Mouse (Mus musculus) liver, adult 2 months (tissue): ENCODE measurements around the gene Tbc1d5. TPM values are rescaled to one million over a fixed set of nuclear protein-coding genes. Genes with fewer than 3 reads are reported as not detected.

ENCODE experiments used
- DNase-seq: peaks from one replicate; pipeline ENCODE4 v3.0.0-alpha.2; 2011; ENCODE audit warnings: low read depth, low spot score; ENCODE audit errors: extremely low read depth
- H3K27ac ChIP-seq: fragments of 200-500 bp; replicated peaks from 2 replicates; pipeline ENCODE4 v1.5.1; 2012; ENCODE audit warnings: low read depth, mild to moderate bottlenecking, control low read depth, inconsistent platforms, low read length; ENCODE audit not compliant: insufficient read depth
- H3K27me3 ChIP-seq: fragments of 200-500 bp; 2 replicates; pipeline ENCODE4 v1.6.1; 2012; ENCODE audit warnings: mild to moderate bottlenecking, moderate library complexity, low read length, inconsistent platforms; ENCODE audit not compliant: control insufficient read depth, insufficient read depth
- H3K36me3 ChIP-seq: fragments of 200-500 bp; 2 replicates; pipeline ENCODE4 v1.6.1; 2012; ENCODE audit warnings: low read length, inconsistent platforms; ENCODE audit not compliant: control insufficient read depth, insufficient read depth
- H3K4me1 ChIP-seq: fragments of 200-500 bp; 2 replicates; pipeline ENCODE4 v1.6.1; 2011; ENCODE audit warnings: low read length; ENCODE audit not compliant: control insufficient read depth, insufficient read depth
- H3K4me3 ChIP-seq: fragments of 200-500 bp; 2 replicates; pipeline ENCODE4 v1.5.1; 2011; ENCODE audit warnings: low read depth, mild to moderate bottlenecking, control low read depth, low read length, moderate library complexity; ENCODE audit not compliant: insufficient read depth
- H3K79me2 ChIP-seq: fragments of 200-500 bp; 2 replicates; pipeline ENCODE4 v1.6.1; 2012; ENCODE audit warnings: inconsistent platforms, mild to moderate bottlenecking, low read length, moderate library complexity; ENCODE audit not compliant: control insufficient read depth, insufficient read depth
- H3K9ac ChIP-seq: fragments of 200-500 bp; 2 replicates; pipeline ENCODE4 v1.6.1; 2012; ENCODE audit warnings: low read depth, mild to moderate bottlenecking, control low read depth, inconsistent platforms, low read length
- CTCF ChIP-seq: fragments of 200-500 bp; IDR thresholded peaks from 2 replicates; pipeline ENCODE4 v1.5.1; 2011; ENCODE audit warnings: low read depth, low read length, control low read depth
- POLR2A ChIP-seq: fragments of 200-500 bp; IDR thresholded peaks from 2 replicates; pipeline ENCODE4 v1.6.1; 2011; ENCODE audit warnings: low read length, control low read depth; ENCODE audit not compliant: insufficient read depth; ENCODE audit errors: extremely low read depth
- WGBS: fragments of 180-500 bp; shearing (Covaris S2); methylation state at CpG from one replicate; pipeline ENCODE4 v1.1.7; 2018; 5-methylcytosine and 5-hydroxymethylcytosine counted together
- polyA plus RNA-seq: library from polyadenylated mRNA; depleted of rRNA; stranded (reverse); fragments of >200 nt; gene quantifications from 2 replicates; pipeline ENCODE4 v1.2.3, GENCODE M21; 2012
- total RNA-seq: library from RNA; depleted of rRNA; stranded (reverse); fragments of >200 nt; gene quantifications from 2 replicates; pipeline ENCODE4 v1.2.3, GENCODE M21; 2014

Tbc1d5 gene
- total and polyA plus RNA-seq, 2 experiments = 5.2 to 8.9 TPM

- TF ChIP-seq CTCF (no peak), POLR2A (no peak)
- H3K9ac ChIP-seq = no peak overlapping the region
- H3K4me1 ChIP-seq = no peaks in the 10 kb centered on the region
- H3K27ac ChIP-seq = no peak overlapping the region
- no peak for DNase-seq
- no peaks in the 10 kb centered on the region for H3K27me3 ChIP-seq
- WGBS = 75% methylated on average over 1 of the region's 1 CpGs
- no peak overlapping the region for H3K4me3 ChIP-seq
- no peaks in the 10 kb centered on the region for H3K79me2 ChIP-seq
- H3K36me3 ChIP-seq = no peaks in the 10 kb centered on the region
These were observed 180.9 kb downstream of the Tbc1d5 start for GRCm38 (mm10) chr17:50998216-50998615.

- peak; percentile 52 for DNase-seq
- Histone ChIP-seq H3K79me2 (no peaks in the 10 kb centered on the region), H3K27me3 (no peaks in the 10 kb centered on the region), H3K36me3 (no peaks in the 10 kb centered on the region), H3K4me1 (no peaks in the 10 kb centered on the region; the same call in 1 of the 2 replicates), H3K27ac (no peak overlapping the region; the same call in 1 of the 2 replicates), H3K4me3 (no peak overlapping the region), H3K9ac (no peak overlapping the region)
- WGBS = 63% methylated on average over 3 of the region's 3 CpGs
- TF ChIP-seq POLR2A (no peak), CTCF (no peak)
These were observed 185.7 kb downstream of the Tbc1d5 start for GRCm38 (mm10) chr17:50993294-50993993.

GRCm38 (mm10) chr17:50990770-50991405 is 188.3 kb downstream of the Tbc1d5 start:
- H3K79me2 ChIP-seq = no peaks in the 10 kb centered on the region
- no peak overlapping the region for H3K9ac ChIP-seq
- peak; percentile 25 for DNase-seq
- no peaks in the 10 kb centered on the region; the same call in 1 of the 2 replicates for H3K4me1 ChIP-seq
- no peaks in the 10 kb centered on the region for H3K27me3 ChIP-seq
- 77% methylated on average over 2 of the region's 2 CpGs for WGBS
- H3K36me3 ChIP-seq = no peaks in the 10 kb centered on the region
- no peak for TF ChIP-seq CTCF
- TF ChIP-seq POLR2A = no peak
- no peak overlapping the region; the same call in 1 of the 2 replicates for H3K27ac ChIP-seq
- no peak overlapping the region for H3K4me3 ChIP-seq

DNA sequence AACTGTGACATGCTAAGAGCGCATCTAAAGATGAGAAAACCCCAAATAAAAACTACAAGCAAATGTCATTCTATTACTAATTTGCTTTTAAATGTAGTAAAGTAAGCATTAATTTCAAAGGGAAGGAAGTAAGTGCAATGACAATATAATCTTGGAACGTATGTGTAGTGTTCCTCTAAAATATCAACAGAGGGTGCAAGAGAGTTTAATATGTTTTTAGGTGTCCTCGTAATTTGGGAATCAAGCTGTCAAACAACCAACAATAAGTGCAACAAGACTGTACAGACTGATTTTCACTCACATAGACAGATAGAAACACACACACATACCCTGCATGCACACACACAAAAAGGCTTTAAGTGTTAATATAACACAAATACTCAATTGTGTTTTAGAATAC is 191.2 kb downstream of the Tbc1d5 start:
- Histone ChIP-seq H3K9ac (no peak overlapping the region), H3K4me1 (no peaks in the 10 kb centered on the region; the same call in 1 of the 2 replicates), H3K4me3 (no peak overlapping the region), H3K36me3 (no peaks in the 10 kb centered on the region), H3K27me3 (no peaks in the 10 kb centered on the region), H3K79me2 (no peaks in the 10 kb centered on the region), H3K27ac (no peak overlapping the region)
- WGBS = 56% methylated on average over 3 of the region's 3 CpGs
- DNase-seq = peak; percentile 31
- no peak for TF ChIP-seq CTCF
- TF ChIP-seq POLR2A = no peak

DNA sequence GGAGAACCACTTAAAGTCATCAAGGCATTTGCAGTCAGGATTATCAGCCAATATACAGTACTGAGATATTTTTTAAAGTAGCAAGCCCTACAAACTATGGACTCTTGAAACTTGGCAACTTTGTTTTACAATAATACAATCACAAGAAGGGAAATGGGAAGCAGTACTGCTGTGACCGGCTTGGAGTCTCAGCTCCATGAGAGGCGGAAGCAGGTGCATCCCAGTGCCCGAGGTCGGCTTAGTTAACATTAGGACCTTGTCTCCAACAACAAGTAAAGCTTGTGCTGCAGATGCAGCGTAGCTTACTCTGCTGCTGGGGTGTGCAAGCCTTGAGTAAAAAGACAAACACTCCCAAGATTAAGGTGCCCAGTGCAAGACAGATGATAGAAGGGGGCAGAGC is 197.2 kb downstream of the Tbc1d5 start:
- no peak overlapping the region for H3K9ac ChIP-seq
- no peaks in the 10 kb centered on the region for H3K36me3 ChIP-seq
- H3K4me3 ChIP-seq = no peak overlapping the region
- TF ChIP-seq POLR2A = no peak
- no peak for TF ChIP-seq CTCF
- H3K4me1 ChIP-seq = no peaks in the 10 kb centered on the region
- DNase-seq = no peak
- no peak overlapping the region for H3K27ac ChIP-seq
- H3K79me2 ChIP-seq = no peaks in the 10 kb centered on the region
- no peaks in the 10 kb centered on the region for H3K27me3 ChIP-seq
- WGBS = 95% methylated on average over 5 of the region's 5 CpGs

GRCm38 (mm10) chr17:50972142-50972541 is 207.0 kb downstream of the Tbc1d5 start:
- H3K27me3 ChIP-seq = no peaks in the 10 kb centered on the region
- no peaks in the 10 kb centered on the region; the same call in 1 of the 2 replicates for H3K36me3 ChIP-seq
- H3K4me3 ChIP-seq = no peak overlapping the region
- no peaks in the 10 kb centered on the region for H3K79me2 ChIP-seq
- no peak overlapping the region for H3K9ac ChIP-seq
- no peak overlapping the region for H3K27ac ChIP-seq
- no peak for TF ChIP-seq CTCF
- TF ChIP-seq POLR2A = no peak
- H3K4me1 ChIP-seq = no peaks in the 10 kb centered on the region
- 38% methylated on average over 1 of the region's 1 CpGs for WGBS
- DNase-seq = no peak
